8 mouse cellular contexts compared by ENCODE assay signal in the genomic region with DNA sequence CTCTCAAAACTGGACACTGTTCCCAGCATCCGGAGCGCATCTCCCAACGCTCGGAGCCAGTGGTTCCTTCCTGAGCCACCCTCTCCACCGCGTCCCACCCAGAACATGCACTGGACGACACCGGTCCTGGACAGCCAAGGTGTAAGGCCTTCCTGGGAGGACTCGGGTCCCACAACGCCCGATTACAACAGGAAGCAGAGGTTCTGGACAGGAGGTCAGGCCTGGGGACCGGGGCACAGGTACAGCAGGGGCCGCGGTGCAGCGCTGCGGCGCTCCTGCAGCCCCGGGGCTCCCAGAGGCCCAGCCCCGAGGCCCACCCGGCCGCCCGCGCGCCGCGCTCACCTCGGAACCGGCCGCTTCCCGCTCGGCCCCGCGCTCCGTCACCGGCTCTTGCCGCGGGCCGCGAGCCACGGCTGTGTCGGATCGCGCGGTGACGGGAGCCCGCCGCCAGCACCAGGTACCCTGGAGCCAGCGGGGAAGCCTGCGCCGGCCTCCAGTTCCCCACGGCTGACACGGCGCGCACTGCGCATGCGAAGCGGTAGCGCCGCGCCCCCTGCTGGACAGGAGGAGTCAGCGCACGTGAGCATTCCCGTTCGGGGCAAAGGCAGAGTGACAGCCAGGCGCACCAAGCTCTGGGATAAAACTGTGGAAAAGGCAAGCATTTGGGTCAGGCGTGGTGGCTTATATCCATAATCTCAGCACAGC. TPM values are rescaled to one million over a fixed set of nuclear protein-coding genes. Genes with fewer than 3 reads are reported as not detected.
DNase-seq lines count a peak whose midpoint lies in the region; ATAC-seq lines count a peak whose summit lies in the region.

TSS of gene Ext2 (minus strand) at position 524 of the 705 bp plus-strand sequence.

- peak within 1 kb of the TSS; percentile 98 for H3K4me3 ChIP-seq in megakaryocyte, embryonic 14.5 days (replicated peaks)

- peak; percentile 88 for ATAC-seq in common myeloid progenitor, adult 5-6 weeks (replicated peaks; ENCODE audit: low read depth, poor library complexity, severe bottlenecking)

- peaks cover 42% of the 10 kb centered on the region for H3K4me1 ChIP-seq in megakaryocyte, embryonic 14.5 days

- no peaks in the 10 kb centered on the region for H3K9me3 ChIP-seq in megakaryocyte, embryonic 14.5 days

- H3K27me3 ChIP-seq in megakaryocyte, embryonic 14.5 days (replicated peaks) = no peaks in the 10 kb centered on the region

- peaks cover 24% of the 10 kb centered on the region for H3K36me3 ChIP-seq in megakaryocyte, embryonic 14.5 days (replicated peaks; ENCODE audit: low read length)

- peak; percentile 96 for DNase-seq in ZHBTc4 (ENCODE audit: low read depth, low spot score)
- peak; percentile 62 to 78 for DNase-seq in gastrocnemius, adult 8-10 months (ENCODE audit: low spot score in 2 of 2)
- peak; percentile 62 for DNase-seq in hindlimb bud, embryonic 11.5 days (ENCODE audit: extremely low spot score, low read depth, low spot score)
- peak; percentile 70 to 77 for DNase-seq in left cerebral cortex, adult 8-10 months (ENCODE audit: low spot score in 2 of 2)
- DNase-seq in right cerebral cortex, postnatal 10 days (ENCODE audit: low spot score in 2 of 2) = peak; percentile 91 to 94
- peak; percentile 95 for DNase-seq in urinary bladder, postnatal 25 days (ENCODE audit: low spot score)

RNA-seq across cellular contexts. Expression of gene Ext2, which starts in this region (rescaled TPM):
- 25.9 and 28.7 TPM in 2 replicates for total RNA-seq in common myeloid progenitor, adult 5-6 weeks (2017)
- 10 to 100 TPM; 38.7 to 43.0 (median 42.0) TPM for total RNA-seq in gastrocnemius, adult 8-10 months (2022)
- 10 to 100 TPM; 51.4 to 59.1 (median 55.9) TPM for total RNA-seq in left cerebral cortex, adult 8-10 months (2022)
- 8.0 and 11.8 TPM in 2 replicates for polyA plus RNA-seq in megakaryocyte, embryonic 14.5 days (2012; ENCODE audit: insufficient read depth, low replicate concordance)

Comparison
In these comparisons a context has a peak if more than half of its experiments do, and no peak if none do; other contexts are left out.
1. Peak in every context shown above with its lines: DNase-seq, ATAC-seq and H3K4me3 ChIP-seq.